Mouse (Mus musculus) heart, postnatal 0 days (tissue): Measurements from ENCODE around the gene Lcat. TPM values are rescaled to one million over a fixed set of nuclear protein-coding genes. Genes with fewer than 3 reads are reported as not detected.
A peak's percentile ranks its signal among the peaks of the same experiment; 100 is the strongest.

Experiments
- ATAC-seq: fragments of 200-750 bp; cut with Nextera tagmentation; 2 replicates; pipeline ENCODE4 v1.8.0; 2017; ENCODE audit warnings: low read depth, moderate number of reproducible peaks, moderate library complexity; ENCODE audit not compliant: insufficient read depth
- DNase-seq: peaks from one replicate; pipeline ENCODE4 v3.0.0-alpha.2; 2016; ENCODE audit warnings: low spot score
- H3K27ac ChIP-seq: fragments of 300-500 bp; sonication (generic); 2 replicates; pipeline ENCODE4 v1.5.1; 2014; ENCODE audit warnings: low read depth, mild to moderate bottlenecking
- H3K27me3 ChIP-seq: fragments of 300-500 bp; sonication (generic); 2 replicates; pipeline ENCODE4 v1.6.1; 2014; ENCODE audit warnings: low read length, mixed read lengths; ENCODE audit not compliant: control insufficient read depth, insufficient read depth
- H3K36me3 ChIP-seq: fragments of 300-500 bp; sonication (generic); replicated peaks from 2 replicates; pipeline ENCODE4 v1.6.1; 2014; ENCODE audit warnings: low read length, mixed read lengths; ENCODE audit not compliant: control insufficient read depth, insufficient read depth
- H3K4me1 ChIP-seq: fragments of 300-500 bp; sonication (generic); 2 replicates; pipeline ENCODE4 v1.6.1; 2014; ENCODE audit warnings: antibody characterized with exemption; ENCODE audit not compliant: control insufficient read depth, insufficient read depth
- H3K4me2 ChIP-seq: fragments of 300-500 bp; sonication (generic); 2 replicates; pipeline ENCODE4 v1.6.1; 2014; ENCODE audit warnings: low read depth, mild to moderate bottlenecking, low read length, moderate library complexity
- H3K4me3 ChIP-seq: fragments of 300-500 bp; sonication (generic); 2 replicates; pipeline ENCODE4 v1.5.1; 2014; ENCODE audit warnings: low read depth, low read length
- H3K9ac ChIP-seq: fragments of 300-500 bp; sonication (generic); replicated peaks from 2 replicates; pipeline ENCODE4 v1.6.1; 2014; ENCODE audit warnings: low read depth, low read length, mixed read lengths
- H3K9me3 ChIP-seq: fragments of 300-500 bp; sonication (generic); replicated peaks from 2 replicates; pipeline ENCODE4 v1.6.1; 2016; ENCODE audit warnings: low read length; ENCODE audit not compliant: control insufficient read depth
- CTCF ChIP-seq: IDR thresholded peaks from 2 replicates; pipeline ENCODE4 v1.5.1; 2016; ENCODE audit warnings: antibody characterized with exemption, control low read depth, low read depth
- EP300 ChIP-seq: IDR thresholded peaks from 2 replicates; pipeline ENCODE4 v1.6.1; 2016; ENCODE audit warnings: antibody characterized with exemption, low read depth
- WGBS: fragments of 180-500 bp; shearing (Covaris S2); extraction: QIAGEN DNeasy Blood & Tissue Kit; methylation state at CpG from one replicate; pipeline ENCODE4 v1.1.7; 2014; 5-methylcytosine and 5-hydroxymethylcytosine counted together
- polyA plus RNA-seq: library from polyadenylated mRNA; unstranded; fragments of >200 nt; fragmentation: Nextera tagmentation; extraction: Ambion mirVana; gene quantifications from 2 replicates; pipeline ENCODE4 v1.2.1, GENCODE M21; 2015
- total RNA-seq: library from RNA; depleted of rRNA; stranded (reverse); fragments of >200 nt; gene quantifications from 2 replicates; pipeline ENCODE4 v1.2.3, GENCODE M21; 2014; ENCODE audit warnings: low replicate concordance

Gene Lcat
- total and polyA plus RNA-seq, 2 experiments from 2014 or later = 0.51 TPM; not detected in 1

DNA sequence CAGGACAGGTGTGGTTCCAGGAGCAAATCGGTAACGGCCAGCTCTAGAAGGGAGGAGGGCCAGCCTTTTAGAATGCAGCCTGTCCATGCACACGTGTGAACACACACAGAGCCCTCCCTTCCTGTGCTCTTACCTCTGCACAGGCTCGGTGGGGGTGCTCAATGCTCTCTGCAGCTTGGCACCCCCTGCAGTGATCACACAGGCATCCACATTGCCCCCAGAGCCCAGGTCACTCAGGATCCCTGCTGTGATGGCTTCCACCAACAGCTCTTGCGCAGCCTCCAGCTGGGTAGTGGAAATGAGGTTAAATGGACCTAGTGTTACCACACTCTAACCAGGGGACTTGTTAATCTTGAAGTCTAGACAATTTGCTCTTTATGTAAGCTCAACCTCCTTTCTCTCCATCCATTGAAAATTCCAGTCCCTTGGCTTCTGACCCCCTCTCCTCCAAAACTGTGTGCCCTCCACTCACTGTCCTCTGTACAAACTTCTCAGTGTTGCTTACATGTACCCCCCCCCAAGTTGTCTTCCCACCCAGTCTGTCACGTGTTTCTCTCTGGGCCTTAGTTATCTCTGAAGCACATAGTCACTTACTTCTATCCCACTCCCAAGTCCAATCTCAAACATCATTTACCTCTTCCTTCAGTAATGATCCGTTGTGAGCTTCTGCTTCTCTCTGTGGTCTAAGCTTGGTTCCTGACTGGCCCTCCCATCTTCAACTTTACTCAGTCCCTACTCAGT is 7.1 kb downstream of the Lcat start:
- Histone ChIP-seq H3K4me2 (peak overlapping the region; percentile 97), H3K27me3 (no peaks in the 10 kb centered on the region), H3K27ac (peak overlapping the region; percentile 54; the same call in 1 of the 2 replicates), H3K4me3 (peak overlapping the region; percentile 82), H3K4me1 (peaks cover 10% of the 10 kb centered on the region; the same call in 1 of the 2 replicates), H3K9me3 (no peaks in the 10 kb centered on the region), H3K9ac (peak overlapping the region; percentile 81; the same call in 1 of the 2 replicates), H3K36me3 (peaks cover 18% of the 10 kb centered on the region)
- TF ChIP-seq EP300 = no peak
- TF ChIP-seq CTCF = no peak
- WGBS = 36% methylated on average over 7 of the region's 7 CpGs
- ATAC-seq = no peak
- no peak for DNase-seq

DNA sequence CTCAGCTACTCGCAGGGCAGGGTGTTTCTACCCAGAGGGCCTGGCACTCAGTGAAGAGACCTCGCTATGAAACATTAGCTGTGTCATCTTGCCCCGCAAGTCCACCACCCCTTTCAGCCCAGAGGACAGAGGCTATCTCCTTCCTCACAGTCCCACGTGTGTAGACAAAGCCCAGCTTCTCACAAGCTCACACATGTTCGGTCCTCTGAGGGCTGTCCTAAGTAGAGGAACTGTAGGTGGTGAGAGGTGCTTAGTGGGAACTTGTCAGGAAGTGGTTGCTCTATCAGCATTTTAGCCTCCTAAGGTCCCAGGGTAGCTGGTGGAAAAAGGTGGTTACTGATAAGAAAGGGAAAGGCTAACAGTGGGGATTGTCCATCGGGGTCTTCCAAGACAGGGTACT is 8.1 kb downstream of the Lcat start:
- Histone ChIP-seq H3K36me3 (peaks cover 22% of the 10 kb centered on the region), H3K27ac (no peak overlapping the region), H3K9ac (no peak overlapping the region), H3K4me1 (peaks cover 10% of the 10 kb centered on the region; the same call in 1 of the 2 replicates), H3K9me3 (no peaks in the 10 kb centered on the region), H3K27me3 (no peaks in the 10 kb centered on the region), H3K4me2 (no peak overlapping the region), H3K4me3 (no peak overlapping the region)
- no peak for DNase-seq
- ATAC-seq = no peak
- TF ChIP-seq CTCF = no peak
- no peak for TF ChIP-seq EP300
- 57% methylated on average over 6 of the region's 6 CpGs for WGBS

DNA sequence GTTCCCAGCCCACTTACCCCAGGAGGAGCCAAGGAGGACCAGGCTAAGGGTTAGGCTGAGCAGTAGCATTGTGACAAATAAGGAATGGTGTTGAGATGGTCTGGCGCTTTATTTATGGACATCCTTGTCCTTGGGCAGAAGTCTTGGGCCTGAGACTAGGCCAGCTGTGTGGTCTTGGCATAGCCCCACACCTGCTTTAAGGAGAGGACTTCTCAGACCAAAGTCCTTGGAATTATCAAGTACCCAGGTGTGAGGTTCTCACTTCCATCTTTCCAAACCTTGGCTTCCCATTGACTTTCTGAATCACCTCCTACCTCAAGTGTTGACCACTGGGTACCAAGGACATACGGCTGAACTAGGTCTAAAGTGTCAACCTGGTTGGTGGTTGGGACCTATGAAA is 9.4 kb downstream of the Lcat start, which contains the start of gene Ctrl:
Ctrl (minus strand) TSS at position 101 of the 400 bp plus-strand sequence.
- peaks cover 10% of the 10 kb centered on the region; the same call in 1 of the 2 replicates for H3K4me1 ChIP-seq
- DNase-seq (no peak), ATAC-seq (no peak)
- H3K4me3 ChIP-seq = no peak within 1 kb of the TSS
- peaks cover 27% of the 10 kb centered on the region for H3K36me3 ChIP-seq
- no peak within 1 kb of the TSS for H3K27ac ChIP-seq
- no peak within 1 kb of the TSS for H3K4me2 ChIP-seq
- TF ChIP-seq EP300 = no peak
- no peaks in the 10 kb centered on the region for H3K27me3 ChIP-seq
- H3K9ac ChIP-seq = 0 out of 2 replicates have a peak within 1 kb of the TSS, but pooled peaks have one; percentile 4
- H3K9me3 ChIP-seq = no peaks in the 10 kb centered on the region
- 89% methylated on average over 2 of the region's 2 CpGs for WGBS

DNA sequence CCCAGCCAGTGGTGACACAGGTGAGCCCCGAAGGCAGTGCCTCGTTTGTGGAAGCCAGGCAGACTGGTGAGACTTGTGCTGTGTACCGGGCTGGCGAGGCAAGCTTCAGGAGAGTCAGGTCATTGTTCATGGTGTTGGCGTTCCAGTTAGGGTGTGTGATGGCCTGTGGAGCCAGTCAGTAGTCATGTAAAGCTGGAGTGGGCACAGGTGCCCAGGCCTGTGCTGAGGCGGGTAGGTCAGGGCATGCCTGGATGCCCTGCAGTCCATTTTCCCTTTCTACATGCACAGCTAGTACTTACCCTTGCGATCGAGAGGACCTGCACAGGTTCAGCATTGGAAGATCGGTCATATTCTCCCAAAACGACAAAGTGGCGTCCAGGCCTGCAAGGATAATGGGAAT is 10.7 kb downstream of the Lcat start:
- no peak for TF ChIP-seq CTCF
- TF ChIP-seq EP300 = no peak
- Histone ChIP-seq H3K9ac (no peak overlapping the region), H3K4me3 (no peak overlapping the region), H3K36me3 (peaks cover 27% of the 10 kb centered on the region), H3K9me3 (no peaks in the 10 kb centered on the region), H3K27ac (no peak overlapping the region), H3K4me2 (no peak overlapping the region), H3K4me1 (peaks cover 4% of the 10 kb centered on the region; the same call in 1 of the 2 replicates), H3K27me3 (no peaks in the 10 kb centered on the region)
- no peak for DNase-seq
- no peak for ATAC-seq
- 86% methylated on average over 11 of the region's 11 CpGs for WGBS

DNA sequence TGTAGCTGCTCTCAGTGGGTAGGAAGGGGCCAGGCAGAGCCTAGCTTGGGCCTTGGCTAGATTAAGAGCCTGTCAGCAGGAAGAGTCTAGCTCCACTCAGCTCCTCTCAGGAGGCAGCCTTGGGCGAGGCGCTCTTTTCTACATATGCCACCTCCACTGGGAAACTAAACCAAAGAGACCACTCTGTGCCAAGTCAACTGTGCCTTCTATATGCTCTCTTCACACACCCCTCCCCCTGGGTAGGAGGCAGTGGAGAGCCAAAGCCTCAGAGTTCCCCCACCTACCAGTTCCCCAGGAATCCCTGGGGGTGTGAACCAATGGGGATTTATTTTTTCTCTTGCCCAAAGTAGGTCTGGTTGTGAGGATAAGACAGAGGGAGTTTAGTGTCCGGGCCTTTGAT is 11.9 kb downstream of the Lcat start:
- no peak for TF ChIP-seq CTCF
- TF ChIP-seq EP300 = no peak
- H3K4me3 ChIP-seq = no peak overlapping the region
- no peak overlapping the region for H3K27ac ChIP-seq
- no peak overlapping the region for H3K4me2 ChIP-seq
- ATAC-seq (no peak), DNase-seq (no peak)
- no peaks in the 10 kb centered on the region for H3K27me3 ChIP-seq
- peaks cover 4% of the 10 kb centered on the region; the same call in 1 of the 2 replicates for H3K4me1 ChIP-seq
- no peaks in the 10 kb centered on the region for H3K9me3 ChIP-seq
- peaks cover 27% of the 10 kb centered on the region for H3K36me3 ChIP-seq
- H3K9ac ChIP-seq = no peak overlapping the region
- WGBS = 81% methylated on average over 3 of the region's 3 CpGs

DNA sequence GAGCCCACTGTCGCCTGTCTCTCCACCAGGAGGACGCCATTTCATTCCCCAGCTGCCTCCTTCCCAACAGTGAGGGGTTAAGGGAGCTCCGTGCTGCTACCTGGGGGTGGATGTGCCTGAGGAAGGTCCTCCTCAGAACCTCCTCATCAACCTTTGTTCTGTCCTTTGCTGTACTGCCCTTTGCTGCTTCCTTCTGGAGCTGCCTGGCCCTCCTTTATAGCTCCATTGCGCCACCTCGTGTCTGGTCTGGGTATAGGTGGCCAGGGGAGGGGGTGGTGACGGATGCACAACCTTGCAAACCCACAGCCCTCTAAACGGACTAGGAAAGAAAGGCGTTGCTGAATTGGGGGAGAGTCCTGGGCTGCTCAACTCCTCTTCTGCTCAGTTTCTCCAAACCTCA is 12.6 kb downstream of the Lcat start:
- ATAC-seq = peak; percentile 62
- TF ChIP-seq CTCF = peak; percentile 99
- TF ChIP-seq EP300 = no peak

More for the DNA sequence above, 12.6 kb downstream of the Lcat start:
- no peak overlapping the region for H3K27ac ChIP-seq
- no peak overlapping the region for H3K9ac ChIP-seq
- no peaks in the 10 kb centered on the region for H3K4me1 ChIP-seq
- H3K36me3 ChIP-seq = peaks cover 24% of the 10 kb centered on the region
- H3K27me3 ChIP-seq = no peaks in the 10 kb centered on the region
- no peaks in the 10 kb centered on the region for H3K9me3 ChIP-seq
- H3K4me3 ChIP-seq = no peak overlapping the region
- no peak overlapping the region for H3K4me2 ChIP-seq
- WGBS = 22% methylated on average over 8 of the region's 8 CpGs
- peak; percentile 71 for DNase-seq
